Mouse (Mus musculus): ENCODE data around the gene Bloc1s4.

Gene Bloc1s4

DNA sequence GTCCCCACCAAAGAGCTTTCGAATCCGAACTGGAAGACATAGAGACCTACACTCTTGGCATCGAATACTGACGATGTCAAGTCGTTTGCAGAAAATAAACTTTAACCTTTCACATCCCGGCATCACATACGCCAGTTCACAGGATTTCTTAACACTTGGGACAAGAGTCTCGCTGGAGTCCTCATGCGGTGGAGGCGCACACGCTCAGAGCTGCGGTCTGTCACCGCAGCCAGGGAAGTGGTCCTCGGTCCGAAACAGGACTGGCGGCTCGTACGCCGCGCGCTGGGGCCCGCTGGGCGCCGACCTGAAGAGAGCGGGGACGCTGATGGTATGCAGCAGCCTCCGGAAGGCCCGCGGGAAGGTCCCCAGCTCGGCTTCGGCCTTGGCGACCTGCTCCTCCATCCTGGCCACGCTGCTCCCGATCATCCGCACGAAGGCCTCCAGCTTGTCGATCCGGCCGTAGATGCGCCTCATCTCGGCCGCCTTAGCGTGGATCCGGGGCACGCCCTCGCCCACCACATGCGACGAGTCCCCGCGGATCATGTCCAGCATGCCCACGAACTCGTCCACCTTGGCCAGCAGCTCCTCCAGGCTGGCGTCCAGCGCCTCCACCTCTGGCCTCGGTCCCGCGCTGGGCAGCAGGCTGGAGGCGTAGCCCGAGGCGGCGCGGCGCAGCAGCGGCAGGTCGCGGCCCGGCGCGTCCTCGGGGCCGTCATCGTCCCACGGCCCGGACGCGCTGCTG lies 485 bp downstream of the Bloc1s4 start:
- in situ Hi-C loops (cut with MboI; ENCODE audit: low pct_unique_long_range_greater_than_20kb in 1 of 2, low sequenced_read_pairs in 2 of 2, unreplicated experiment in 1 of 2), result loop anchor here (10.0 kb wide), 1 partner anchor 283 kb away; the partner anchor contains the start of gene Grpel1 (in 2 of the 2)

DNA sequence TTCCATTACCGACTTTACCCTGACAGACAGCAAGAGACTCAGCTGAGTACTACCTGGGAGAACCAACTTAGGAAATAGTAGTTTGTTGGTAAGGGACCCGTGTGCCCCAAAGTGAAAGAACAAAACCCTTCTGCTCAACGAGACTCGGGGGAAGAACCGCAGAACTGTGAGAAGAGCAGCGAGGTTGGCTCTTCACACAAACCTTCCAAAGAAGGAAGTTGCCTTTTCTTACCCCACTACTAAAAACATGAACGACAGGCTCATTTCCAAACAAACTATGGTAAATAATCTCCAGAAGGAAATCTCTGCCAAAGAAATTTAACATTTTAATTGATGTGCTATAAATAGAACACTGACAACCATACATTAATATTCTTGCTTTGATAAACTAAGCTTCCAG lies 1.4 kb downstream of the Bloc1s4 start:
- in situ Hi-C loops (cut with MboI; ENCODE audit: low pct_unique_long_range_greater_than_20kb in 1 of 2, low sequenced_read_pairs in 2 of 2, unreplicated experiment in 1 of 2), result loop anchor here (10.0 kb wide), 1 partner anchor 282 kb away; the partner anchor contains the start of gene Grpel1 (in 2 of the 2)

DNA sequence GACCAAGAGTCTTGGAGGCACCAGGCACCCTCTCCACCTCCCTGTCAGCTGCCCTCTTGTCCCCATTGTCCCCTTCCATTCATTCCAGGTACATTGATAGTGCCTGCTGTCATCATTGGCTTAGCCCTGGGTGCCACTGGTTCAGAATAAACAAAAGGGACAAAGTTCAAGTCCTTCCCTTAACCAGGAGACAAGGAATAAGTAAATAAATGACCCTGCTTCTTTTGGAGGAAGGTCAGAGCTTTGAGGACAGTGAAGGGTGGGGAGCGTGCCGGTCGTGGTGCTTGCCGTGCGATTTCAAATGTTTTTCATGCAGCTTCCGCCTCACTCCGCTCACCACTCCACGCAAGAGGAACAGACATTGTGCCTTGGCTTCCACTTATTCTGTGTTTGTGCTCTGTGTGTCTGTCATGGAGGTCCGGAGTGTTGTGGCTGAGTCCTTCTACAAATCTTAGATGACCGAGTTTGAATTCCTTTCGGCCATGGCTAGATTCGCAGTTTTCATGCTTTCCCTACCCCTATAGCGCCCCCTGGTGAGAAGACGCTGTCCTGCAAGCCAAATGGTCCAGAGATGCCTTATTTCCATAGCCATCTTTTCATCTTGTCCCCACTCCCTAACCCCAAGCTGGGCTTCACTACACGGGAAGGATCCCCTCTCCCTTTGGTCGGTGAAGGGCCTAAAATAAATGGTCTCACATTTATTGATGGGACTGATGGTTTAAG lies 6.2 kb downstream of the Bloc1s4 start:
- in situ Hi-C loops (cut with MboI; ENCODE audit: low pct_unique_long_range_greater_than_20kb in 1 of 2, low sequenced_read_pairs in 2 of 2, unreplicated experiment in 1 of 2), result loop anchor here (5.0 to 10.0 kb wide), 2 partner anchors 140 to 277 kb away; partner anchors contain the start of gene Grpel1 (in 2 of the 2)

DNA sequence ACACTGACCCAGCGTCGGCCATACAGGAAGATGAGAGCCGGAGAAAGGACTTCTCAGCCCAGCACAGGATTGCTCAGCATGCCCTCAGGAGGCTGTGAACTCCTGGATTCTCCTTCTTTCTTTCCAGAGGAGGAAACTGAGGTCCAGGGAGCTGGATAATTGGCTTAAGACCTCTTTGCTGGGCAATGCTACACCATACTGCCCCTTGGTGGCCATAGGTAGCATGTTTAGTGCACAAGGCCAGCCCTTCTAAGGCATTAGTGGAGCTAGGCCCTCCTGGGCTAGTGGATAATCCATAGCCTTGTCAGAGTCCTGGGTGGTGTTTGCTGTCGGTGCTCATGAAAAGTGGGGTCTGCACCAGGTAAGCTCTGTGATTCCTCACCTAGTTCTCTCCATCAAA lies 8.6 kb downstream of the Bloc1s4 start:
- in situ Hi-C loops (cut with MboI; ENCODE audit: low pct_unique_long_range_greater_than_20kb in 1 of 2, low sequenced_read_pairs in 2 of 2, unreplicated experiment in 1 of 2), result loop anchor here (5.0 to 10.0 kb wide), 2 partner anchors 138 to 275 kb away; partner anchors contain the start of gene Grpel1 (in 2 of the 2)

DNA sequence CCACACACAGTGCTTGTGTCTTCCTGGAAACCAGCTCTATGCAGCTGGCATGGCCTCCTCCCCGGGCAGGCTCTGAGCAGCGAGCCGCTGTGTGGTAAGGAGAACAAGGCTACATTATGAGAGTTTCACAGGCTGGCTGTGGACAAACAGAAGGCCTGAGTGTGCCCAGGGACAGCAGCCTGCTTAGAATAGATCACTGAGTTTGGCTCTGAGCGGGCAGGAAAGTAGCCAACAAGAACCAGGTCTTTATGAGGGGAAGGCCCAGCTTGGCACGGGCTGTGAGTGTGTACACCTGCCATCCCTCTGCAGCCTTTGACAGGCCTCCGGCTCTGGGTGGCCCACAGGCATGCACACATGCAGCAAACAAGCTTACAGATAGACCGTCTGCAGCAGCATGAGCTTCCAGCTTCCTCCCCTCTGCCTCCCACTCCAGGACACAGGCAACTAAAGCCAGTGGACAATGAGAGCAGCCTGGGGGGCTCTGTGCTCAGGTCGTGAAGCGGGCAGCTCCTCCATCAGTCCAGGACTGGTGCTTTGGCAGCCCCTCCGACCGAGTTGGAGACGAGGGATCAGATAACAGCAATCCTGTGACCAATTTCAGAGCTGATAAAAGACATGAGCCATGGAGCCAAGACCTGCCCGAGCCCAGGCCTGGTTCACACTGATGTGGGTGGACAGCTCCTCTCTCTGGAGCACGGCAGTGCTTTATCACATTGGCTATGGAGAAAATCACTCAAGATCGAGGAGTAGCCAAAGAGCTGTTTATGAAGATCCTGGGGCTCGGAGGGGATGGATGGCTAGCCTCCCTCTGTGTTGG lies 9.4 kb downstream of the Bloc1s4 start:
- in situ Hi-C loops (cut with MboI; ENCODE audit: low pct_unique_long_range_greater_than_20kb in 1 of 2, low sequenced_read_pairs in 2 of 2, unreplicated experiment in 1 of 2), result no loop called here

DNA sequence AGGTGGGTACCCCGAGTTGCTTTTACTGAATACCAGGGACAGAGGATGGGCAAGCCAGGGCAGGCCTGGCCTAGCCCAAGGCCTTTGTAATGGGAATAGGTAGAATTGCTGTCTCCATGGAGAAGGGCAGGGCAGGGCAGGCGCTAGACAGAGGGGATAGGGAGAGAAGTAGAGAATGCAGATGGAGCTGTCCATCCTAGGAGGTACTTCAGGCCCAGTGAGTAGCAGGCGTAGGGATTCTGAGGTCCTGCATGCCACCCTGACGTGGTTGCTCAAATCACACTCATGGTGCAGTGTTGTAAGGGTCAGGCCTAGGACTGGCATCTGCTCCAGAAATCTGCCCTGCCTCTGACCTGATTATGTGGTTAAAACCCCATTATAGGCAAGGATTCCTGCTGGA lies 10.7 kb downstream of the Bloc1s4 start:
- in situ Hi-C loops (cut with MboI; ENCODE audit: low pct_unique_long_range_greater_than_20kb in 1 of 2, low sequenced_read_pairs in 2 of 2, unreplicated experiment in 1 of 2), result no loop called here

DNA sequence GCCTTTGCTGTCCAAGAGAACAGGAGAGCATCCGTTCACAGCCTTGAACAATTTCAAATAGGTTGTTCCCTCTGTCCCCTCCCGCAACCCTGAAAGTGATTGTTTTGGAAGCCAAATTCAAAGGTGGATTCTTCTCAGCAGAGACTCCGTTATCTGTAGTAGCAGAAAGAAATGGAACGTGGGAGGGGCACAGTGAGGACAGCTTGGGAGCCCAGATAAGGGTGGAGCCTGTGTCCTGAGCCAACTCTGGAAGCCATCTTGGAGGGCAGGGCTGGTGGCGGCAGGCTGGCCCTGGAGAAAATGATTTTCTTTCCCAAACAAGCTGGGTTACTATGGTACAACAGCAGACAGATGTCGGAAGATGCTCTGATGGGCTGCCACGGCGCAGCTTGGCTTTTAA lies 12.4 kb downstream of the Bloc1s4 start:
- in situ Hi-C loops (cut with MboI; ENCODE audit: low pct_unique_long_range_greater_than_20kb in 1 of 2, low sequenced_read_pairs in 2 of 2, unreplicated experiment in 1 of 2), result no loop called here

DNA sequence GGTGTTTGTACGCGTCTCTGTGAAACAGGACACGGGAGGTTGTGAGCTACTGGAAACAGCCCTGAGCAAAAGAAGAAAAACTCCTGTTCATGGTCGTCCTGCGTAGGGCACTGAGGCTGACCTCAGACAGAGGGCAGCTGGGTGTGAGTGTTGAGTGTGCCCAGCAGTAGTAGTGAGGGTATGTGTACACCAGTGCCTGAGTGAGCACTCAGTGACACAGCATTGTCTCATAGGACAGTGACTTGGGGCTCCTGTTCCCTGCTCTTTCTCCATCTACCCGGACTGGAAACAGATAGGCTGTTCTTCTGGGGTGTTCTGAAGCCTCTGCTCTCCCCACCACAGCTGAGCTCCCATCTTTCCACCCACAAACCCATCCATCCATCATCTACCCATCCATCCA lies 13.3 kb downstream of the Bloc1s4 start:
- in situ Hi-C loops (cut with MboI; ENCODE audit: low pct_unique_long_range_greater_than_20kb in 1 of 2, low sequenced_read_pairs in 2 of 2, unreplicated experiment in 1 of 2), result no loop called here

DNA sequence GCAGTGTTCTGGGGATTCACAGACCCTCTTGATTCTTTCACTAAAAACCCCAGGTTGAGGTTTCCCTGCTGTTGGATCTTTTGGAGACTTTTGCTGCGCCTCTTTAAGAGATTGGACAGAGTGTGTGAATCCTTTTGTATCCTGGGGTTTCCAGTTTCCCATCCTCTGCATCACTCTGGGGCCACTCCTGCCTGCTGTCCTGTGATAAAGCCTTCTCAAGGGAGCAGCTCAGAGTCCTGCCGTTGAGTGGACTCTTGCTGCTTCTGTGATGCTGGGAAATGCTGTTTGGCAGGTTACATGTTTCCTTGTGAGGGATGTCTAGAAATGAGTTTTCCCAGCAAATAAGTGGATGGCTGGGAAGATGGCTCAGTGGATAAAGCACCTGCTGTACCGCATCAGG lies 15.0 kb downstream of the Bloc1s4 start:
- in situ Hi-C loops (cut with MboI; ENCODE audit: low pct_unique_long_range_greater_than_20kb in 1 of 2, low sequenced_read_pairs in 2 of 2, unreplicated experiment in 1 of 2), result no loop called here

DNA sequence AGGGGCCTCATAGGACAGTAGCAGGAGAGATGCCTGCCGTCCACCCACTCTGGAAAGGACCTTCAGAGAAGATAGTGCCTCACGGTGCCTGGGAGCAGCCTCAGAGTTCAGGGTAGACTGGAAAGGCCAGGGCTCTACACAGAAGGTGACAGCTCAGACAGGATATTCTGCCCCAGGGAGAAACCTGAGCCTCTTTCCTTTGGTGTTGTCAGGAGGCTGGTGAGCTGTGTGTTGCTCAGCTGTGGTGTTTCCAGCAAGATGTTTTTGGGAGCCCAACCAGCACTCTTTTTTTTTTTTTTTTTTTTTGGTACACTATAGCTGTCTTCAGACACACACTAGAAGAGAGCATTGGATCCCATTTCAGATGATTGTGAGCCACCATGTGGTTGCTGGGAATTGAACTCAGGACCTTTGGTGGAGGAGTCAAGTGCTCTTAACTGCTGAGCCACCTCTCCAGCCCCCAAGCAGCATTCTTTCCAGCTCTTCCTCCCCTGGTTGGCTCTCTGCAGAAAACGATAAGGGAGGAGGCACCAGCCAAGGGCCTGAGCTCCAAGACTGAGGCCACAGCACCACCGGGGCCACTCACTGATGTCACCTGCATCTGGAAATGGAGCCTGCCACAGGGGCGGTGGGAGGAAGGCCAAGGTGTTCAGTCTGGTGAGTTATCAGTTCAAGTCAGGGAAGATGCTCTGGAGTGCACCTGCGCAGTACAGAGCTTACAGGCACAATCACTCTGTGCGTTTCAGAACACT lies 16.4 kb downstream of the Bloc1s4 start:
- in situ Hi-C loops (cut with MboI; ENCODE audit: low pct_unique_long_range_greater_than_20kb in 1 of 2, low sequenced_read_pairs in 2 of 2, unreplicated experiment in 1 of 2), result no loop called here

DNA sequence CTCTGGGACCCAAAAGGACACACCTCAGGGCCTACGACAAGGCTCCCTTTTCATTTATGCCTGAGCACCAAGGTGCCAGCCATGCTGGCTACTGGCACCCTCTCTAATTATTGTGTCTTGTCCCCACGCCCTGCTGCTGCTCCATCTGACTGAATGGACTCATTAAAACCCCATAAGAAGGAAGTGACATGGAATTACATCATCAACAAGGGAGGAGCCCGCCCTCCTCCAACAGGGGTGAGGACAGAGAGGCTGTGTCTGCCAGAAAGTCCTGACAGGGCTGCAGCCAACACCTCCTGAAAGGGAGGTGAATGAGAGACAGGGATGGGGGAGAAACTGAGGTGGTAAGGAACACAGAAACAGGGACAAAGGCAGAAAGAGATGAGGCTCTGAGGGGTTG lies 17.8 kb downstream of the Bloc1s4 start:
- in situ Hi-C loops (cut with MboI; ENCODE audit: low pct_unique_long_range_greater_than_20kb in 1 of 2, low sequenced_read_pairs in 2 of 2, unreplicated experiment in 1 of 2), result no loop called here

DNA sequence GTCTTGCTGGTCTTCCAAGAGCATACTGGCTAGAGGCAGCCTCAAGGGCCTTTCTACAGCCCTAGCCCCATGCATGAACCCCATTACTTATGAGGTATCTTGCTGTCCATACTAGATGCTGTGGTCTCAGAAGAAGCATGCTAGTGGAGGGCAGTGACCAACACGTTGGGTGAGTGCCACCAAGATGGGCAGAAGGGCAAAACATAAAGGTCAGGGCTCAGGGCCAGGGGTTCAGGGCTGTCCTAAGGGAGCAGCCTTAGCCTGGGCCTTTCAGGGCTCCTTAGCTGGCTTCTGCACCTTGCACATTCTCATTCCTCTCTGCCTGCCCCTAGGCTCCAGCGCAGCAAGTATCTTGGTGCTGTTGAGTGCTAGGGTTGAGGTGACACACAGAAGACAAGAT lies 18.5 kb downstream of the Bloc1s4 start:
- in situ Hi-C loops (cut with MboI; ENCODE audit: low pct_unique_long_range_greater_than_20kb in 1 of 2, low sequenced_read_pairs in 2 of 2, unreplicated experiment in 1 of 2), result no loop called here

DNA sequence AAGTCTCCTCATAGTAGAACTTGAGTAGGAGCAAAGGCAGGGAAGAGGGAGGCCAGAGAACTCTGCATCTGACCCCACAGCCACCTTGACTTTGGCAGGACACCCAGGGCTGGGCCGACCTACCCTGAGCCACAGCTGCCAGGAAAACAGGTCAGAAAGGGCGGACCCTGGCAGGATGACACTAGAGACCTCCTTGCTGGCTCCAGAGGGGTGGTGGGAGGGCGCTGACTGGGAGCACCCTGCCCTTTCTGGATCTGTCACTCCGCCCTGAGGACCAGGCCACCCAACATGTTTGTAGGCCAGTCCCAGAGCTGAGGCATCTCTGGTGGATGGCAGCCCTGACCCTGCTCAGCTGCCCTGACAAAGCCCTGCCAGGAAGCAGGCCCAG lies 19.4 kb downstream of the Bloc1s4 start:
- in situ Hi-C loops (cut with MboI; ENCODE audit: low pct_unique_long_range_greater_than_20kb in 1 of 2, low sequenced_read_pairs in 2 of 2, unreplicated experiment in 1 of 2), result no loop called here

DNA sequence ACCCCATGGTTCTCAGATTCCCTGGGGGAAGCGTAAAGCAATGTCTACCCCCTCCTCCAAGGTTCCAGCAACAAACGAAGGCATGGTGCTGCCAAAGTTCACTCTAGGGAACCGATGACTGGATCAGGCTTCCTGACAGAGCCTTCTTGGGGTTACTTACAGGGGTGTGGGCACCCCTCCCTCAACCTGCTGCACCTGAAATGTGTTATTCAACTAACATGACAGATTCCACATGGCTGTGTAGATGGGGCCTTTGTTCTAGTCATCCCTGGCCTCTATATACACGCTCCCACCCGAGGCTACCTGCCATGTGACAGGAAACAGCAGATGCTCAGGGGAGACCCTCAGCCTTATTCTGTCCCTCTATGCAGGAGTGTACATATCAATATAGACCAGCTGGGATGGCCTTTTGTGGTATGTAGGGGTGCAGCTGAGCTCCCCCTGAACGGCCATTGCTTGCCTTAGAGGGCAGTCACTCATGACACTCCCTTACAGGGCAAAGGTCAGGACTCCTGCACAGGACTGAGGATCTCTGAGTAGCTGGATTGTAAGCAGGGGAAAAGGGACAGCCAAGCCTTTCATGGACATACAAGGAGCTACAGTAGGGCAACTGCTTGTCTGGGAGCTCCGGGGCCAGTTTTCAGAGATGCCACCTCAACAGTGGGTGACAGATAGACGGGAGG lies 19.9 kb downstream of the Bloc1s4 start:
- in situ Hi-C loops (cut with MboI; ENCODE audit: low pct_unique_long_range_greater_than_20kb in 1 of 2, low sequenced_read_pairs in 2 of 2, unreplicated experiment in 1 of 2), result no loop called here

DNA sequence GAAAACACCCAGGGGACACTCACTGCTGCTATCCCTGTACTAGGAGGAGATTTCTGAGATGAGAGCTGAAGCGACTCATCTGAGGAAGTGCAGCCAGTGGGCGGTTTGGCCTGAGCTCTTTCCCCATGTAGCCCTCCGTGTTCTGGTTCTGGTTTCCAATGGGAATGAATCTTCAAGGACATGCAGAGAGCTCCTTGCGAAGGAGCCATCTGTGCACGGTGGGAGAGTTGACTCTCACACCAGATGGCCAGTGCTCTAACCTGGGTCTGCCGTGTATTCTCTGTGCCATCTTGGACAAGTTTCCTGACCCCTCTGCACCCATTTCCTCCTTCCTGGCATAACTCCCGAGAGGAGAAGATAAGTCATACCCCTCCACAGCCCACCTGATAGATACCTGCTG lies 20.7 kb downstream of the Bloc1s4 start:
- in situ Hi-C loops (cut with MboI; ENCODE audit: low pct_unique_long_range_greater_than_20kb in 1 of 2, low sequenced_read_pairs in 2 of 2, unreplicated experiment in 1 of 2), result no loop called here

DNA sequence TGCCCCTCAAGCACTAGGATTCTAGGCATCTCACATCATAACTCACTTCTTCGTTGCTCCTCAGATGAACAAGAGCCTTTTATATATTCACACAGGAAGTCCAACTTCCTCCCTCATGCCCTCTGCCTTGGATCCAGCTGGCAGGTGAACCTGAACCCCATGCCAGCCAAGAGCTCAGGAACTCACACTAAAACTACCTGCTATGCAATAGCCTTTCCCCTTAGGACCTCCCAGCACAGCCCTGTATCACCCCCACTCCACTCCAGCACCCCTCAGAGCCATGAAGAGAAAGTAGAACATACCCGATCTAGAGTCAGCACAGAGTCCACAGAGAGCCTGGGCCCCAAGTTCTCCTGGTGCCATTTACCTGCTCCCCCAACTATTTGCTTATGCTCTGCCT lies 21.3 kb downstream of the Bloc1s4 start:
- in situ Hi-C loops (cut with MboI; ENCODE audit: low pct_unique_long_range_greater_than_20kb in 1 of 2, low sequenced_read_pairs in 2 of 2, unreplicated experiment in 1 of 2), result no loop called here

DNA sequence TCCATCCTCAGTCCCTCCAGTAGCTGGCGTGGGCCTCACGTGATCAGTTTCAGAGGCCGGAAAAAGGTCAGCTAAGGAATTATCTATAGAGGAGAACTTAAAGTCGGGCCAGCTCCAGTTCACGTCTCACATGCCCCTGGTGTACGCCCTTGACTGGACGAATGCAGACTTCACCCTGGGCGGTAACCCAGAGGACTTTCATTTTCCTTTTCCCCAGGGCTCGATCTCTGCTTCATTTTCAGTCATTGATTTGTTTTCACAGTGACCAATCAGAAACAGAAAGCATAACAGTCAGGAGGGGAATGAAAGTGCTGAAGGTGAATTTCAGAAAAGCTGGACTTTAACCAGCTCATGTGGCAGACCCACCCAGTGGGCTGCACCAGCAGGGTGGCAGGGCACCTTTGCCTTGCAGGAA lies 22.1 kb downstream of the Bloc1s4 start:
- in situ Hi-C loops (cut with MboI; ENCODE audit: low pct_unique_long_range_greater_than_20kb in 1 of 2, low sequenced_read_pairs in 2 of 2, unreplicated experiment in 1 of 2), result no loop called here

DNA sequence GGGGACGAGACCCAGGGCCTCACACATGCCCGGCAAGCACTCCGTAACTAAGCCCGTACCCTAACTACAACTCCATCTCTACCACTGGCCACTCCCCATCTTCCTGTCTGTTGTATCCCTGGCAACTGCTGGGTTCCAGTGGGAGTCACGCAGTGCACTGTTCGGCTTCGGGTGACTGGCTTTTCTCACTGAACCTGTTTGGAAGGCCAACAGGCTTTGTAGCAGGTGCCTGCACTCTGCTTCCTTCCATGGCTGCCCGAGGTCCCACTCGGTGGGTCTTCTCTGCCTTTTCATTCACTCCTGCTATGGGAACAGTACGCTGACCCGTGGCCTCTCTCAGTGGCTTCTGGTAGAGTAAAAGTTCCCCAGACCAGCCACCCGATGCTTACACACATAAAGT lies 22.6 kb downstream of the Bloc1s4 start:
- in situ Hi-C loops (cut with MboI; ENCODE audit: low pct_unique_long_range_greater_than_20kb in 1 of 2, low sequenced_read_pairs in 2 of 2, unreplicated experiment in 1 of 2), result no loop called here
